7 mouse cellular contexts compared by ENCODE assay signal in the genomic region with DNA sequence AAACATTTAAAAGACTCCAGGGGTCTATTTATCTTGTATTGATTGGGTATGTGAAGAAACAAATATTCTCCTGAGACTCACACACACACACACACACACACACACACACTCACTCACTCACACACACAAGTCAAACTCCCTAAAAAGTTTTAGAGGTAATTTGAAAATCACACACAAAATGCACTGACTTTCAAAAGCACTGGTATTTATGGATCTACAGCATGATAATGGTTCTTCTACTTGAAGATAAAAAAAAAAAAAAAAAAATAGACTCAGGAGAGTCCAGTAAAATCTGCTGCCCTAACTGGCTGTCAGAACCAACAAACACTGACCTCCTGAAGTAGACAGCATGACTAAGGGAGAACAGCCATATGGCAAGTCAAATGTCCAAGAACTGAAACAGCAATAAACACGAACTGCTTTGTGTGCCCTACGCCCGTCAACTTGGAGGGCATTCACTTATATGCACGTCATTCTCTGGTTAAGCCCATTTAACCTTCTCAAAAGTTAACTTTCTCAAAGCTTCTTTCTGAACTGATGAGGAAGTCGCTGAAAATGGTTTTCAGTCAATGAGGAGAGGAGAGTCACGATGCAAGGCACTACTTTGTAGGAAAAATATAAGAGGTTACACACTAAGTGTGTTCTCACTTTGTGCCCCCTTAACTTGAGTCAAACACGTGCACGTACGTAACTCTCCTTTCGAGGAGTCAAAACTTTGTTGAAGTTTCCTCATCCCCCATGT. TPM values are rescaled to one million over a fixed set of nuclear protein-coding genes. Genes with fewer than 3 reads are reported as not detected.
A peak's percentile ranks its signal among the peaks of the same experiment; 100 is the strongest.
DNase-seq lines count a peak whose midpoint lies in the region; ATAC-seq and TF ChIP-seq lines count a peak whose summit lies in the region.

No protein-coding gene starts in this region.

- WGBS in neural tube, embryonic 11.5 days: 60% methylated on average over 10 of the region's 10 CpGs
- WGBS in embryonic facial prominence, embryonic 10.5 days: 61% methylated on average over 10 of the region's 10 CpGs
- WGBS in intestine, postnatal 0 days: 19% methylated on average over 10 of the region's 10 CpGs

- H3K4me2 ChIP-seq in neural tube, embryonic 11.5 days (ENCODE audit: low read depth): peak overlapping the region; percentile 90
- peak overlapping the region; percentile 94 for H3K4me2 ChIP-seq in intestine, postnatal 0 days (replicated peaks; ENCODE audit: low read depth)

- no peak overlapping the region for H3K9ac ChIP-seq in neural tube, embryonic 11.5 days (ENCODE audit: low read length)
- peak overlapping the region; percentile 76; the same call in 1 of the 2 replicates for H3K9ac ChIP-seq in intestine, postnatal 0 days (ENCODE audit: low read depth, low read length)

- no peaks in the 10 kb centered on the region for H3K36me3 ChIP-seq in neural tube, embryonic 11.5 days (ENCODE audit: control insufficient read depth, insufficient read depth, low read length)
- no peaks in the 10 kb centered on the region for H3K36me3 ChIP-seq in embryonic facial prominence, embryonic 10.5 days (replicated peaks)
- no peaks in the 10 kb centered on the region for H3K36me3 ChIP-seq in intestine, postnatal 0 days (ENCODE audit: control insufficient read depth, insufficient read depth)

- no peak overlapping the region; the same call in 1 of the 2 replicates for H3K4me3 ChIP-seq in neural tube, embryonic 11.5 days (ENCODE audit: low read depth, low read length)
- H3K4me3 ChIP-seq in embryonic facial prominence, embryonic 10.5 days: peak overlapping the region; percentile 82
- H3K4me3 ChIP-seq in intestine, postnatal 0 days (ENCODE audit: low read depth, low read length): peak overlapping the region; percentile 93

- no peaks in the 10 kb centered on the region for H3K9me3 ChIP-seq in neural tube, embryonic 11.5 days (ENCODE audit: control insufficient read depth, low read length)
- no peaks in the 10 kb centered on the region for H3K9me3 ChIP-seq in embryonic facial prominence, embryonic 10.5 days
- H3K9me3 ChIP-seq in intestine, postnatal 0 days (ENCODE audit: control insufficient read depth): no peaks in the 10 kb centered on the region

- no peaks in the 10 kb centered on the region for H3K4me1 ChIP-seq in neural tube, embryonic 11.5 days (ENCODE audit: control insufficient read depth, insufficient read depth, low read length)
- H3K4me1 ChIP-seq in embryonic facial prominence, embryonic 10.5 days: peaks cover 21% of the 10 kb centered on the region
- peaks cover 8% of the 10 kb centered on the region for H3K4me1 ChIP-seq in intestine, postnatal 0 days (replicated peaks; ENCODE audit: control insufficient read depth, insufficient read depth, low read length)

- DNase-seq in neural tube, embryonic 11.5 days (ENCODE audit: low spot score): no peak
- DNase-seq in neural tube, embryonic 10.5 days (ENCODE audit: extremely low spot score, low spot score): no peak
- no peak for DNase-seq in embryonic facial prominence, embryonic 10.5 days (ENCODE audit: low spot score)
- peak; percentile 41 for DNase-seq in skeletal muscle tissue, adult 2 months (ENCODE audit: low read depth, low spot score)
- no peak for DNase-seq in adrenal gland, postnatal 14 days
- DNase-seq in frontal cortex, postnatal 14 days (ENCODE audit: low spot score in 2 of 2): no peak

- H3K27ac ChIP-seq in neural tube, embryonic 11.5 days (ENCODE audit: low read depth, low read length): no peak overlapping the region
- H3K27ac ChIP-seq in embryonic facial prominence, embryonic 10.5 days (replicated peaks): peak overlapping the region; percentile 88; the same call in 1 of the 2 replicates
- peak overlapping the region; percentile 77; the same call in 1 of the 2 replicates for H3K27ac ChIP-seq in intestine, postnatal 0 days (ENCODE audit: low read depth, low read length)

- no peak for TF ChIP-seq CTCF in intestine, postnatal 0 days (IDR thresholded peaks at IDR 0.05; ENCODE audit: low read depth)

- no peaks in the 10 kb centered on the region for H3K27me3 ChIP-seq in neural tube, embryonic 11.5 days (ENCODE audit: control insufficient read depth, insufficient read depth, low read length)
- H3K27me3 ChIP-seq in embryonic facial prominence, embryonic 10.5 days (replicated peaks; ENCODE audit: low read depth, poor library complexity, severe bottlenecking): no peaks in the 10 kb centered on the region; the same call in 1 of the 2 replicates
- no peaks in the 10 kb centered on the region for H3K27me3 ChIP-seq in intestine, postnatal 0 days (replicated peaks; ENCODE audit: control insufficient read depth, insufficient read depth, low read length)

- no peak for ATAC-seq in neural tube, embryonic 11.5 days (ENCODE audit: insufficient read depth, low FRiP score, low TSS enrichment)
- no peak for ATAC-seq in intestine, postnatal 0 days

RNA-seq across cellular contexts. Expression of a gene that starts 1.0 kb away (rescaled TPM):
- 5.4 and 7.4 TPM in 2 replicates for polyA plus RNA-seq in neural tube, embryonic 11.5 days (2014; fragmentation: Nextera tagmentation; extraction: Ambion mirVana)
- 8.9 and 9.6 TPM in 2 replicates for polyA plus RNA-seq in embryonic facial prominence, embryonic 10.5 days (2016; fragmentation: Nextera tagmentation; extraction: Ambion mirVana)
- polyA plus RNA-seq in intestine, postnatal 0 days (2015; fragmentation: Nextera tagmentation; extraction: Ambion mirVana): 7.0 and 7.4 TPM in 2 replicates
- total RNA-seq in adrenal gland, postnatal 14 days (2021): 19.9 and 23.1 TPM in 2 replicates
